Mouse (Mus musculus) frontal cortex, postnatal 10 days (tissue): ENCODE results near the gene Nudt14.

Experiments used
- DNase-seq, 2 experiments: peaks; one replicate each; pipeline ENCODE4 v3.0.0; 2022; ENCODE audit warnings: low spot score in 2 of 2, mixed read lengths in 1 of 2

Nudt14 gene

GRCm38 (mm10) chr12:112941776-112942713, at the start of gene Nudt14:
Nudt14 (minus strand) TSS chr12:112942124.
- peak in 1 of 2 experiments; percentile 68 for DNase-seq

- no peak for DNase-seq
Observed at GRCm38 (mm10) chr12:112991444-112991843, 49.5 kb upstream of the Nudt14 start.

GRCm38 (mm10) chr12:112990706-112991405, 48.9 kb upstream of the Nudt14 start:
- DNase-seq: no peak

GRCm38 (mm10) chr12:112987877-112988276, 46.0 kb upstream of the Nudt14 start:
- DNase-seq: no peak

- no peak for DNase-seq
Observed at GRCm38 (mm10) chr12:112985346-112985745, 43.4 kb upstream of the Nudt14 start.

- DNase-seq: no peak
Observed at GRCm38 (mm10) chr12:112982031-112982430, 40.1 kb upstream of the Nudt14 start.

GRCm38 (mm10) chr12:112977156-112977555, 35.2 kb upstream of the Nudt14 start:
- DNase-seq: no peak

GRCm38 (mm10) chr12:112976371-112977073, 34.6 kb upstream of the Nudt14 start, which contains the start of gene Btbd6:
Btbd6 (plus strand) TSS chr12:112976482.
- peak; percentile 86 to 91 for DNase-seq

- DNase-seq: no peak
Observed at GRCm38 (mm10) chr12:112974736-112975135, 32.8 kb upstream of the Nudt14 start.

GRCm38 (mm10) chr12:112969616-112970015, 27.7 kb upstream of the Nudt14 start:
- no peak for DNase-seq

GRCm38 (mm10) chr12:112968943-112969342, 27.0 kb upstream of the Nudt14 start:
- DNase-seq: no peak

GRCm38 (mm10) chr12:112965783-112966182, 23.9 kb upstream of the Nudt14 start:
- no peak for DNase-seq

GRCm38 (mm10) chr12:112961872-112962271, 19.9 kb upstream of the Nudt14 start:
- no peak for DNase-seq

GRCm38 (mm10) chr12:112961428-112961827, 19.5 kb upstream of the Nudt14 start:
- DNase-seq: no peak

GRCm38 (mm10) chr12:112959421-112959820, 17.5 kb upstream of the Nudt14 start:
- no peak for DNase-seq

- DNase-seq: no peak
Observed at GRCm38 (mm10) chr12:112958303-112958702, 16.4 kb upstream of the Nudt14 start.

GRCm38 (mm10) chr12:112955800-112956199, 13.9 kb upstream of the Nudt14 start:
- peak in 1 of 2 experiments; percentile 68 for DNase-seq

GRCm38 (mm10) chr12:112952926-112953565, 11.1 kb upstream of the Nudt14 start:
- DNase-seq: no peak

GRCm38 (mm10) chr12:112952433-112952832, 10.5 kb upstream of the Nudt14 start:
- no peak for DNase-seq

- DNase-seq: no peak
Observed at GRCm38 (mm10) chr12:112951150-112951842, 9.4 kb upstream of the Nudt14 start.

GRCm38 (mm10) chr12:112950761-112951129, 8.8 kb upstream of the Nudt14 start:
- no peak for DNase-seq
